Mouse (Mus musculus): ENCODE results near the gene Garem2.

DNA sequence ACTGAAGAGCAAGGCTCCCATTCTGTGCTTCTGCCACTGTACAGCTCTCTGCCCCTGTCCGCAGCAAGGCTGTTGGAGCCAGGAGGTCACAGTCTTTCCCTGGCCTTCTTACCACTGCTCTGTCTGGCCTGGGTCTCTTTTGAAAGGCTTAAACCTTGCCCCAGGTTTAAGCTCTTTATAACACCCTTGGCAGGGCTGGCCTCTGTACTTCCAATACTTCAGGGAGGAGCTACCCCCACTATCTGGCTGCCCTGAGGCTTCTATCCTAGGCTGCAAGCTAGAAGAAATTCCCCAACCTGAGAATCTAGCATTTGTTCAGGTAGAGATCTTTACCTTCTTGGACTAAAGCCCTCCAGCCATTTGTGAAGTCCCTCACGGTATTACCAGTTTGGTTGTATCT is 4.9 kb downstream of the Garem2 start:
- TF ChIP-seq CTCF (conservative IDR thresholded peaks at IDR 0.05 in 1 of 2, IDR thresholded peaks at IDR 0.05 in 1 of 2; ENCODE audit: low read depth in 2 of 2, low read length in 2 of 2) (no peak), PAX5 (IDR thresholded peaks at IDR 0.05; ENCODE audit: low read length) (no peak), MAZ (IDR thresholded peaks at IDR 0.05; ENCODE audit: low read depth, low read length) (no peak), IRF4 (IDR thresholded peaks at IDR 0.05; ENCODE audit: low read depth, low read length) (no peak), MAX (IDR thresholded peaks at IDR 0.05; ENCODE audit: low read length) (no peak), HCFC1 (IDR thresholded peaks at IDR 0.05; ENCODE audit: low read depth, low read length) (no peak), POLR2A (IDR thresholded peaks at IDR 0.05; ENCODE audit: low read depth, low read length) (no peak), USF2 (conservative IDR thresholded peaks at IDR 0.05; ENCODE audit: low read depth, low read length) (no peak), CHD2 (IDR thresholded peaks at IDR 0.05; ENCODE audit: low read length) (no peak), TCF12 (IDR thresholded peaks at IDR 0.05; ENCODE audit: low read depth, low read length) (no peak), ZNF384 (IDR thresholded peaks at IDR 0.05; ENCODE audit: low read depth, low read length) (no peak), ZKSCAN1 (IDR thresholded peaks at IDR 0.05; ENCODE audit: borderline replicate concordance, low read depth, low read length) (no peak)
